Mouse (Mus musculus) cerebral cortex, adult 2 months (tissue): ENCODE measurements around the gene Pip4k2c.

Experiments used
- WGBS: fragments of 180-500 bp; shearing (Covaris S2); methylation state at CpG from one replicate; pipeline ENCODE4 v1.1.7; 2018; 5-methylcytosine and 5-hydroxymethylcytosine counted together

Gene Pip4k2c

GRCm38 (mm10) chr10:127211414-127211854 lies at the start of gene Pip4k2c:
Gene Pip4k2c, minus strand, starts transcription at chr10:127211585.
- WGBS: under 1% methylated on average over 47 of the region's 47 CpGs

GRCm38 (mm10) chr10:127258489-127258888 lies 47.1 kb upstream of the Pip4k2c start:
- 36% methylated on average over 8 of the region's 8 CpGs for WGBS

GRCm38 (mm10) chr10:127257790-127258189 lies 46.4 kb upstream of the Pip4k2c start:
- 63% methylated on average over 6 of the region's 6 CpGs for WGBS

GRCm38 (mm10) chr10:127255625-127256345 lies 44.4 kb upstream of the Pip4k2c start:
- WGBS: 23% methylated on average over 14 of the region's 14 CpGs

- WGBS: 75% methylated on average over 5 of the region's 5 CpGs
Observed at GRCm38 (mm10) chr10:127250810-127251209, 39.4 kb upstream of the Pip4k2c start.

- WGBS: 71% methylated on average over 18 of the region's 18 CpGs
Observed at GRCm38 (mm10) chr10:127238241-127238824, 26.9 kb upstream of the Pip4k2c start.

- WGBS: 45% methylated on average over 9 of the region's 9 CpGs
Observed at GRCm38 (mm10) chr10:127236541-127236940, 25.2 kb upstream of the Pip4k2c start.

GRCm38 (mm10) chr10:127233141-127233540 lies 21.8 kb upstream of the Pip4k2c start:
- 76% methylated on average over 9 of the region's 9 CpGs for WGBS

GRCm38 (mm10) chr10:127231741-127232140 lies 20.4 kb upstream of the Pip4k2c start:
- 75% methylated on average over 14 of the region's 14 CpGs for WGBS

- WGBS: 80% methylated on average over 12 of the region's 12 CpGs
Observed at GRCm38 (mm10) chr10:127230693-127231092, 19.3 kb upstream of the Pip4k2c start.

GRCm38 (mm10) chr10:127228897-127229296 lies 17.5 kb upstream of the Pip4k2c start:
- WGBS: 13% methylated on average over 4 of the region's 4 CpGs

- 40% methylated on average over 8 of the region's 8 CpGs for WGBS
Observed at GRCm38 (mm10) chr10:127227163-127227562, 15.8 kb upstream of the Pip4k2c start.

- WGBS: 51% methylated on average over 8 of the region's 8 CpGs
Observed at GRCm38 (mm10) chr10:127226318-127226895, 15.0 kb upstream of the Pip4k2c start.

GRCm38 (mm10) chr10:127225732-127226131 lies 14.3 kb upstream of the Pip4k2c start:
- WGBS: 35% methylated on average over 10 of the region's 10 CpGs

GRCm38 (mm10) chr10:127225213-127225612 lies 13.8 kb upstream of the Pip4k2c start:
- WGBS: 46% methylated on average over 6 of the region's 6 CpGs

- 98% methylated on average over 2 of the region's 2 CpGs for WGBS
Observed at GRCm38 (mm10) chr10:127218339-127218738, 7.0 kb upstream of the Pip4k2c start.

- WGBS: 66% methylated on average over 11 of the region's 11 CpGs
Observed at GRCm38 (mm10) chr10:127216456-127216855, 5.1 kb upstream of the Pip4k2c start.

GRCm38 (mm10) chr10:127214422-127214803 lies 3.0 kb upstream of the Pip4k2c start:
- WGBS: 50% methylated on average over 1 of the region's 1 CpGs

GRCm38 (mm10) chr10:127213704-127214421 lies 2.5 kb upstream of the Pip4k2c start:
- WGBS: 87% methylated on average over 13 of the region's 13 CpGs

- WGBS: 82% methylated on average over 8 of the region's 8 CpGs
Observed at GRCm38 (mm10) chr10:127213272-127213671, 1.9 kb upstream of the Pip4k2c start.

GRCm38 (mm10) chr10:127210961-127211405 lies 402 bp downstream of the Pip4k2c start:
- under 1% methylated on average over 25 of the region's 25 CpGs for WGBS

- WGBS: 50% methylated on average over 13 of the region's 13 CpGs
Observed at GRCm38 (mm10) chr10:127209928-127210570, 1.3 kb downstream of the Pip4k2c start.
